Mouse (Mus musculus) hindbrain, embryonic 11.5 days (tissue): Measurements from ENCODE around the gene Cyren. TPM values are rescaled to one million over a fixed set of nuclear protein-coding genes. Genes with fewer than 3 reads are reported as not detected.

Experiments
- ATAC-seq: fragments of 200-750 bp; cut with Nextera tagmentation; 2 replicates; pipeline ENCODE4 v1.8.0; 2017; ENCODE audit warnings: mild to moderate bottlenecking, moderate TSS enrichment, moderate library complexity; ENCODE audit not compliant: low FRiP score
- DNase-seq: peaks from one replicate; pipeline ENCODE4 v3.0.0-alpha.2; 2015; ENCODE audit warnings: low spot score
- H3K27ac ChIP-seq: fragments of 300-500 bp; sonication (generic); 2 replicates; pipeline ENCODE4 v1.5.1; 2014; ENCODE audit warnings: mild to moderate bottlenecking, low read depth, low read length
- H3K27me3 ChIP-seq: fragments of 300-500 bp; sonication (generic); 2 replicates; pipeline ENCODE4 v1.6.1; 2014; ENCODE audit warnings: mild to moderate bottlenecking, low read length, moderate library complexity, mixed read lengths; ENCODE audit not compliant: control insufficient read depth, insufficient read depth
- H3K36me3 ChIP-seq: fragments of 300-500 bp; sonication (generic); 2 replicates; pipeline ENCODE4 v1.6.1; 2014; ENCODE audit warnings: mild to moderate bottlenecking, low read length, moderate library complexity, mixed read lengths; ENCODE audit not compliant: control insufficient read depth, insufficient read depth
- H3K4me1 ChIP-seq: fragments of 300-500 bp; sonication (generic); replicated peaks from 2 replicates; pipeline ENCODE4 v1.6.1; 2014; ENCODE audit warnings: low read length, mixed read lengths; ENCODE audit not compliant: control insufficient read depth, insufficient read depth
- H3K4me2 ChIP-seq: fragments of 300-500 bp; sonication (generic); replicated peaks from 2 replicates; pipeline ENCODE4 v1.6.1; 2014; ENCODE audit warnings: mild to moderate bottlenecking, low read depth, low read length
- H3K4me3 ChIP-seq: fragments of 300-500 bp; sonication (generic); 2 replicates; pipeline ENCODE4 v1.5.1; 2014; ENCODE audit warnings: low read depth, low read length
- H3K9ac ChIP-seq: fragments of 300-500 bp; sonication (generic); 2 replicates; pipeline ENCODE4 v1.6.1; 2014; ENCODE audit warnings: low read depth, low read length
- H3K9me3 ChIP-seq: fragments of 300-500 bp; sonication (generic); 2 replicates; pipeline ENCODE4 v1.6.1; 2016; ENCODE audit warnings: low read length; ENCODE audit not compliant: control insufficient read depth
- WGBS: fragments of 180-500 bp; shearing (Covaris S2); extraction: QIAGEN DNeasy Blood & Tissue Kit; methylation state at CpG from one replicate; pipeline ENCODE4 v1.1.7; 2014; 5-methylcytosine and 5-hydroxymethylcytosine counted together
- polyA plus RNA-seq: library from polyadenylated mRNA; unstranded; fragments of >200 nt; fragmentation: Nextera tagmentation; extraction: Ambion mirVana; gene quantifications from 2 replicates; pipeline ENCODE4 v1.2.1, GENCODE M21; 2014

The Cyren gene
- polyA plus RNA-seq, 1 experiment from 2014 or later, result 12.3 TPM

DNA sequence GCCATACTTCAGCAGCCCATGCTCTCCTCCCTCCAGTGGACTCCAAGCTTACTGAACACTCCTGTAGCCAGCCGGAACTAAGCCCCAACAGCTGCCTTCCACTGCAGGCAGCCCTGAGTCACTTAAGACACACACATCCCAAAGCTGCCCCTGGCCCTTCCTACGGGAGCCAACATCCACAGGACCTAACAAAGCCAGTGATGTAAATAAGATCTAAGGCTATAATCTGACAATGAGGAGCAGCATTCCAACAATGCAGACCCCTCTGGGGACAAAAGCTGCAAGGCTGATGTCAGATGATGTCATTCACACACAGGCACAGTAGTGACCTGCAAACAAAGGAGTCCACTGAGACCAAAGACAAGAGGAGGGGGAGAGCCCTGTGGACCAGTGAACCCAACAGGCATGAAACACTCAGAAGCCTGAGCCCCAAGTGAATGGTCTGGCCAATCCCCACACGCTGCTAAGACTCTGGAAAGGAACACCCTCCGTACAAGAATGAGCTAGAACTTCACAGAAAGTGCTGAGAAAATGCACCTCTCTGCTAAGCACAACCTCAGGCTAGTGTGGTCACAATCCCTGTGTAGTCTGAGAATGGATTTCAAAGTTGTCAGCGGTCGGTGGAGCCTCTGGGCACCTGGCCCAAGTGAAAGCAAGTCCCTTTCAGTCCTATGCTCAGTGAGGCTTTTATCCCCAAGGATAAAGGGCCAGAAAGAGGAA is 9.4 kb upstream of the Cyren start:
- no peak overlapping the region for H3K4me3 ChIP-seq
- H3K9ac ChIP-seq, result peak overlapping the region; percentile 42; the same call in 1 of the 2 replicates
- no peaks in the 10 kb centered on the region for H3K36me3 ChIP-seq
- H3K27me3 ChIP-seq, result no peaks in the 10 kb centered on the region
- DNase-seq, result peak; percentile 67
- no peak overlapping the region for H3K4me2 ChIP-seq
- peaks cover 8% of the 10 kb centered on the region for H3K4me1 ChIP-seq
- no peaks in the 10 kb centered on the region for H3K9me3 ChIP-seq
- peak; percentile 82 for ATAC-seq
- whole genome bisulfite sequencing, result 48% methylated on average over 6 of the region's 6 CpGs
- H3K27ac ChIP-seq, result peak overlapping the region; percentile 65

DNA sequence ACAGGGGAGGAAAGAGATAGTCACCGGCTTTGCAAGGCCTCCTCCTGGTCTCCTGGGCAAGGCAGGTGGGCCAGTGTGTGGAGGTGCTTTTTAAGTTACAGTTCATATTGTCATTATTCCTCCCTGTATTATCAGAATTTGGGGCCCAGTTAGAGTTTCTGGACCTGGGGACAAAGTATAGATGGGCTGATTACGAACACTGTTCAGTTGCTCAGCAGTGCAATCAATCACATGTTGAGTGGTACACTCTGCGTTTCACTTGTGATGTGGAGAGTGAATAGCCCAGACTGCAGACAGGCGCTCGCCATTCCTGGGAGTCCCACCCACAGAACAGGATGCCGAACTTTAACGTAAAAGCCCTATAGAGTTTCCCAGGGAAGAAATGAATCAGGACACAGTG is 6.9 kb upstream of the Cyren start:
- no peak overlapping the region for H3K4me2 ChIP-seq
- no peak overlapping the region for H3K27ac ChIP-seq
- DNase-seq (no peak), ATAC-seq (no peak)
- H3K27me3 ChIP-seq, result no peaks in the 10 kb centered on the region
- H3K4me3 ChIP-seq, result no peak overlapping the region
- no peak overlapping the region for H3K9ac ChIP-seq
- peaks cover 8% of the 10 kb centered on the region for H3K4me1 ChIP-seq
- WGBS, result 90% methylated on average over 7 of the region's 7 CpGs
- H3K36me3 ChIP-seq, result no peaks in the 10 kb centered on the region
- no peaks in the 10 kb centered on the region for H3K9me3 ChIP-seq

DNA sequence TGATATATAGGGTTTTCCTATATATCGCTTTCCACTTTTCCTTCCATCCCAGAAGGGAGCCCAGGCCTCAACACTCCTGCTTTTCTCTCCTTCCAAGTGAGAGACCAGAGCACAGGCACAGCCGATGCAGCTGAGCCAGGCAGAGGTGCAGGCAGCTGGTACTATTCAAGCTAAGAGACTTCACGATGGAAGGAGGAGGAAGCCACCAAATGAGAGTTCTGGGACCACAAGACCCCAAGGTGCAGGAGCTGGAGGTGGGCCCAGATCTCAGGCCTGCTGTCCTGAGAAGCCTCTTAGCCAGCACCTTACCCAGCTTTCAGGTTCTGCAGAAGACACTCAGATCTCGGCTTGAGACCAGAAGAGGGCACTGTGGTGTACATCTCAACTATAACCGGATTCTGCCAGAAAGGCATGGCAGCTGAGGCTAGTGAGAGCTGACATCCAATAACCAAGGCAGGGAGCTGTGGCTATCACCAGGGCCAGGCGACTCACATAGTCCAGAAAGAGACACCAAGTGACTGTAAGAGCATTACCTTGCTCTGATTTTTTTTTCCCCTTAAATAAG is 2.1 kb upstream of the Cyren start:
- no peak for ATAC-seq
- DNase-seq, result peak; percentile 44
- no peak overlapping the region for H3K4me3 ChIP-seq
- H3K9me3 ChIP-seq, result no peaks in the 10 kb centered on the region
- no peaks in the 10 kb centered on the region for H3K4me1 ChIP-seq
- H3K27ac ChIP-seq, result no peak overlapping the region
- H3K9ac ChIP-seq, result no peak overlapping the region
- WGBS, result 58% methylated on average over 6 of the region's 6 CpGs
- H3K36me3 ChIP-seq, result no peaks in the 10 kb centered on the region
- H3K4me2 ChIP-seq, result no peak overlapping the region
- no peaks in the 10 kb centered on the region for H3K27me3 ChIP-seq

DNA sequence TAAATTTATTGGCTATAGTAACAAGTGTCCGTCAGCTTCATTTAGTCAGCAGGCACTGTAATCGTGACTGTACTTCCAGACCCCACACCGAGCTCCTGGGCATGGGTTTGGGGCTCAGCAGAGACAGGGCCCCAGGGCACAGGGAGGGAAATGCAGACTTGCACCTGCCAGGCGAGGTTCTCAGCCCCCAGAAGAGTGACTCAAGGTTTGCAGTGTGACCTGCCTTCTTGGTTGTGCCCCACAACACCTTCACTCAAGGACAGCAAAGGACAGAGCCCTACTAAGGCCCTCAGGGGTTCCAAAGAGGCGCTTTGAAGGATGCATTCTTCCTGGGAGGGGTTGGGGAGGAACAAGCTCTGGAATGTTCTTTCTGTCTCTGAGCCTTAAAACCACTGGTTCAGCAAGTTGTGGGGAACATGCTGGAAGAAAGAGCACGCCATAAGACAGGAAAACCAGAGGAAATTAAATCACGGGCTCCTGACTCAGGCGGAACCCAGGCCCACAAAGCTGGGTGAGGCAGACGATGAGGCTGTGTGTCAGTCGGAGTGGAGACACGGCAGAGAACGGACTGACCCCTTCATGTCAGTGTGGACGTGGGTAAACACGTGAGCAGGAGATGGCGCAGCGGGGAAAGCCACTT is 1.4 kb upstream of the Cyren start:
- 88% methylated on average over 16 of the region's 16 CpGs for WGBS
- ATAC-seq, result no peak
- Histone ChIP-seq H3K4me2 (no peak overlapping the region), H3K9me3 (no peaks in the 10 kb centered on the region), H3K4me1 (no peaks in the 10 kb centered on the region), H3K9ac (no peak overlapping the region), H3K36me3 (no peaks in the 10 kb centered on the region), H3K4me3 (no peak overlapping the region), H3K27ac (no peak overlapping the region), H3K27me3 (no peaks in the 10 kb centered on the region)
- no peak for DNase-seq

DNA sequence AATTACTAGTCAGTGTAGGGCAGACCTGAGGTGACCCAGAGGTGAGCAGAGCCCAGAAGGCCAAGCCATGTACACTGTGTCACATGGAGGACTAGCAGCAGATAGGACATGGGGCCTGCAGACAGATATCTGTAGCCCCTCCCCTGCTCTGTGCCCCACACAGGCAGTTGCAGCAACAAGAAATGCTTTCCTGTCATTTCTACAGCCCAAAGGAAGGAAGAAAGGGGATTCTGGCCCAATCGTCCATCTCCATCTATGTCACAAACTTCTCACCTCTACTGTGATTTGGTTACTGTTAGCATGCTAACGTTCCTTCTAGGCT is 1.1 kb downstream of the Cyren start:
- Histone ChIP-seq H3K9ac (peak overlapping the region; percentile 90), H3K27me3 (no peaks in the 10 kb centered on the region), H3K4me2 (peak overlapping the region; percentile 67), H3K27ac (no peak overlapping the region), H3K9me3 (no peaks in the 10 kb centered on the region), H3K36me3 (no peaks in the 10 kb centered on the region), H3K4me3 (peak overlapping the region; percentile 68; the same call in 1 of the 2 replicates), H3K4me1 (no peaks in the 10 kb centered on the region)
- 53% methylated on average over 2 of the region's 2 CpGs for whole genome bisulfite sequencing
- DNase-seq (no peak), ATAC-seq (no peak)

DNA sequence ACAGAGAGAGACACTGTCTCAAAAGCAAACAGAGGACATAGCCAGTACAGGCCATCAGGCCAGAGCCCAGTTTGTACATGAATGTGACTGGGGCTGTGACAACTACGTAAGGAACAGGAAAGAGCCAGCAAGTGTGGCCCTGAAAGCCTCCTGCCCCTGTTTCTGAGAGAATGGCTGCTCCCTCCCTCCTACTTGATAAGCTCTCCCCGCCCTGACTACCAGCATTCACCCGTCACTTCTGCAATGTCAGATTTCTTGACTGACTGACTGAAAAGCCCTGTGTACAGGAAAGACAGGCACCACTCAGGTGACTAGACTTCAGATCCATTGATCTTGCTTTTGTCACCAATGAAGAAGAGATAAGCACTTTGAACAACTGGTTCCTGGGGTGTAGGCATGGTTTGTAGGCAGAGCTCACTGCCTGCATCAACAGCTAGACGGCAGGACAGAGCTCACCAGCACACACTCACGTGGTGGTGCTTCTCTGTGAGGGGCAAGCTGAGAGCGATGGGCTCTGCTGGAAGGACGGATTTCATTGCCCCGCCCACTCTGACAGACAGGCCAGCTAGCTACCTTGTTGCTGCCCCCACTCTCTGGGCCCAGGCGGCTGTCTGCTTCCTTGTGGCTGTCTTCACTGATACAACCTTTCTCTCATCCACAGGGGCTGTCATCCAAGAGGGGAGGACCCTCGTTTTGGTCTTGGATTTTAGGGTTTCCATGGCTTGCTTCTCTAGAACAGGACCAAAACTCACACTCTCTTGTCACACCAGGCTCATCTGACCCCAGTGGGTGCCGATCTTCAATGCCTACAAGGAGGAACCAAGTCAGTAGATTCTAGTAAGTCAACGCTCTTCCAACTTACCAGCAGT is 1.7 kb downstream of the Cyren start:
- WGBS, result 58% methylated on average over 12 of the region's 12 CpGs
- no peak overlapping the region; the same call in 1 of the 2 replicates for H3K4me2 ChIP-seq
- H3K9ac ChIP-seq, result peak overlapping the region; percentile 90; the same call in 1 of the 2 replicates
- no peak overlapping the region; the same call in 1 of the 2 replicates for H3K4me3 ChIP-seq
- DNase-seq (no peak), ATAC-seq (no peak)
- H3K27me3 ChIP-seq, result no peaks in the 10 kb centered on the region
- no peaks in the 10 kb centered on the region for H3K9me3 ChIP-seq
- H3K4me1 ChIP-seq, result no peaks in the 10 kb centered on the region
- no peaks in the 10 kb centered on the region for H3K36me3 ChIP-seq
- H3K27ac ChIP-seq, result no peak overlapping the region

DNA sequence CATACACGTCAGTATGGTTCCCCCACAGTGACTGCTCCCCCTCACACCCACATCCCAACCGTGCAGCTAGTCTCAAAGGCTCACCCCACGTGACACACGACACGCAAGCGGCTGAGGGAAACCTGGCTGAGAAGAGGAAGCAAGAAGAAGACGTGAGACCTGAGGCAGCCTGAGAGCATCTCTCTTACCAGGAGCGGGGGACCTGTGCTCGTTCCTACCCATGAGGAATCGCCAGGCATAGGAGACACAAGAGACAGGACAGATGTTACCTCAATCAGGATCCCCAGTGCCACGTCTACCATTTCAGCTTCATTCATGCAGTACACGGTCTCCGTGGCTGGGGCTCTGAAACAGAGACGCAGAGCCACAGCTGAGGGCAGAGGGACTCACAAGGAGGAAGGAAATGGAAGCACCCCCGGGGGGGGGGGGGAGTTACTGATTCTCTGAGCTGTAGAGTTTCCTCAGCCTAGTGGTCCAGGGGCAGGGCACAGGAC is 2.5 kb downstream of the Cyren start:
- no peak overlapping the region for H3K27ac ChIP-seq

DNA sequence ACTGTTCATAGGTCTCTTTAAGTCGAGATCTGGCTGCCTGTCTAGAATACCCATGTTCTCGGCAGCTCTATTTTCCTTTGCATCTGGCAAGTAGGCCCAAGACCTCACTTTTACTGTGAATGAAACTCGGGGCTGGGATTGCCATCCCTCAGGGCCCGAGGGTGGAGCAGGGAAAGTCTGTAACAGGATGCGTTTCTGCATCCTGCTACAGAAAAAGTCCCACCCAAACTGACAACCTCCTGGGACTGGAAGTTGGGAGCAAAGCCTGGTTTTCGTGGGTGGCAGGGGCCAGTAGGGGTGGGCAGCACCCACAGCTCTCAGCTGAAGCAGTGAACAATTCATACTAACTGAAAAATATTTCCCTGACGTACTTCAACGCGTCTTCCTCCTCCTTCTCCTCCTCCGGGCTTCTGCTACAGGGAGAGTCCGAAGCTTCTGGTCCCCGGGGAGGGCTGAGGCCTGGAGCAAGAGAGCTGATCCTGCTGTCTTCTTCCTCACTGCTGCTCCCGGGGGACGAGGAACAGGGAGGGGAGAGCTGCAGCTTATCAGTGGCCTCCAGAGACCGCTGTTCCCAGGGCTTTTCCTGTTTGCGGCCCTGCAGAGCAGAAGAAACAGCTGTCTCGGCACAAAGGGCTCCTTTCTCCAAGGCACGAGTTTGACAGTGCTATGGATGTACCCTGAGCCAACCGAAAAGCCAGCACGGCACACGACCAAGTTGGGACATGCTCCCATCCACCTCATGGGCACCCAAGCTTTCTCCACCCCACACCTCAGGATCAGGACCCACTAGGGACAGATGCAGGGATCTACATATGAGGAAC is 3.5 kb downstream of the Cyren start:
- no peak overlapping the region for H3K27ac ChIP-seq
- no peaks in the 10 kb centered on the region for H3K4me1 ChIP-seq
- no peak overlapping the region for H3K9ac ChIP-seq
- no peak overlapping the region for H3K4me2 ChIP-seq
- H3K9me3 ChIP-seq, result no peaks in the 10 kb centered on the region
- no peak overlapping the region for H3K4me3 ChIP-seq
- H3K36me3 ChIP-seq, result no peaks in the 10 kb centered on the region
- ATAC-seq, result no peak
- no peaks in the 10 kb centered on the region for H3K27me3 ChIP-seq
- WGBS, result 77% methylated on average over 21 of the region's 21 CpGs
- no peak for DNase-seq

More for the DNA sequence above, 2.5 kb downstream of the Cyren start:
- DNase-seq (no peak), ATAC-seq (no peak)
- Histone ChIP-seq H3K9ac (no peak overlapping the region), H3K9me3 (no peaks in the 10 kb centered on the region), H3K4me1 (no peaks in the 10 kb centered on the region), H3K36me3 (no peaks in the 10 kb centered on the region), H3K27me3 (no peaks in the 10 kb centered on the region), H3K4me3 (no peak overlapping the region), H3K4me2 (no peak overlapping the region)
- WGBS, result 89% methylated on average over 15 of the region's 15 CpGs
